ENCODE assay signal across 10 mouse cellular contexts in the genomic region with DNA sequence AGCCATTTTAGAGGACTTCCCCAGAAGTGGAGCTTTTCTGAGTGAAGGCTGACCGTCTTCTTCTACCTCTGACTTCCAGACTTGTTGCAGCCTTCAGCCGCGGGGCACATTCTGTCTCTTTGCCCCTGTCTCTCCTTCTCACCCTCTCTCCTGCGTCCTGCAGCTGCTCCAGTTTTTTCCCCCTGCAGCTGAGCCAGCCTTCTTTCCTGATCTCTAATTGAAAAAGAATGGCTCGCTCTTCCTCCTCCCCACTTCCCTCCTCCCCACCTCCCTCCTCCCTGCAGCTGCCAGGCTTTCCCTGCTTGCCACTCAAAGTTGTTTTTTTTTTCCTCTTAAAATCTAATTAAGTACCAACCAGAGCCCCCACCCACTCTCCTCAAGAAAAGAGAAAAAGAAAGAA. TPM values are rescaled to one million over a fixed set of nuclear protein-coding genes. Genes with fewer than 3 reads are reported as not detected.
DNase-seq lines count a peak whose midpoint lies in the region; ATAC-seq lines count a peak whose summit lies in the region.
"Had no signal": no experiment of that assay in that cellular context is flagged by ENCODE, and none has a peak within 500 bp of the region (broad histone marks: within the 10 kb centered on the region; RNA-seq: fewer than 3 reads in every experiment).

No protein-coding gene starts in this region.

- H3K4me1 ChIP-seq in erythroblast, embryonic 14.5 days (ENCODE audit: control insufficient read depth): peaks cover 70% of the 10 kb centered on the region
- H3K4me1 ChIP-seq in lung, embryonic 16.5 days (replicated peaks; ENCODE audit: control insufficient read depth, insufficient read depth, low read length): peaks cover 14% of the 10 kb centered on the region; the same call in 1 of the 2 replicates
- peaks cover 14% of the 10 kb centered on the region for H3K4me1 ChIP-seq in hindbrain, embryonic 16.5 days (ENCODE audit: control insufficient read depth, insufficient read depth, low read depth, low read length)
- H3K4me1 ChIP-seq in neural tube, embryonic 11.5 days (ENCODE audit: control insufficient read depth, insufficient read depth, low read length): peaks cover 16% of the 10 kb centered on the region

- no peak for ATAC-seq in erythroblast, adult 5-6 weeks (replicated peaks; ENCODE audit: low FRiP score, poor library complexity, severe bottlenecking)
- ATAC-seq in lung, embryonic 16.5 days (ENCODE audit: low read depth): no peak
- no peak for ATAC-seq in hindbrain, embryonic 16.5 days
- ATAC-seq in neural tube, embryonic 11.5 days (ENCODE audit: insufficient read depth, low FRiP score, low TSS enrichment): no peak

- no peak for DNase-seq in lung, postnatal 4 days
- peak; percentile 40 for DNase-seq in neural tube, embryonic 11.5 days (ENCODE audit: low spot score)
- DNase-seq in testis, postnatal 14 days (ENCODE audit: low spot score): no peak
- DNase-seq in cerebellum, postnatal 25 days: no peak
- DNase-seq: cerebellum, adult 9-10 months had no signal

- no peak overlapping the region for H3K27ac ChIP-seq in lung, embryonic 16.5 days (ENCODE audit: low read length)
- H3K27ac ChIP-seq in hindbrain, embryonic 16.5 days (ENCODE audit: low read depth, low read length): no peak overlapping the region
- H3K27ac ChIP-seq in neural tube, embryonic 11.5 days (ENCODE audit: low read depth, low read length): no peak overlapping the region
- H3K27ac ChIP-seq: hindbrain, embryonic 15.5 days had no signal

- H3K27me3 ChIP-seq in erythroblast, embryonic 14.5 days (ENCODE audit: control insufficient read depth): peaks cover 24% of the 10 kb centered on the region
- peaks cover 9% of the 10 kb centered on the region; the same call in 1 of the 2 replicates for H3K27me3 ChIP-seq in lung, embryonic 16.5 days (ENCODE audit: control insufficient read depth, insufficient read depth, low read depth, low read length)
- H3K27me3 ChIP-seq in hindbrain, embryonic 16.5 days (replicated peaks; ENCODE audit: control insufficient read depth, insufficient read depth, low read length): peaks cover 23% of the 10 kb centered on the region
- H3K27me3 ChIP-seq in neural tube, embryonic 11.5 days (ENCODE audit: control insufficient read depth, insufficient read depth, low read length): peaks cover 39% of the 10 kb centered on the region

- H3K9me3 ChIP-seq in erythroblast, embryonic 14.5 days (ENCODE audit: control insufficient read depth, low read length): no peaks in the 10 kb centered on the region
- H3K9me3 ChIP-seq in lung, embryonic 16.5 days (ENCODE audit: control insufficient read depth, low read length): no peaks in the 10 kb centered on the region
- no peaks in the 10 kb centered on the region for H3K9me3 ChIP-seq in hindbrain, embryonic 16.5 days (ENCODE audit: control insufficient read depth, low read length)
- H3K9me3 ChIP-seq in neural tube, embryonic 11.5 days (ENCODE audit: control insufficient read depth, low read length): no peaks in the 10 kb centered on the region
- H3K9me3 ChIP-seq: hindbrain, embryonic 15.5 days had no signal

- no peaks in the 10 kb centered on the region for H3K36me3 ChIP-seq in erythroblast, embryonic 14.5 days (ENCODE audit: control insufficient read depth)
- no peaks in the 10 kb centered on the region for H3K36me3 ChIP-seq in lung, embryonic 16.5 days (ENCODE audit: control insufficient read depth, insufficient read depth, low read length)
- H3K36me3 ChIP-seq in hindbrain, embryonic 16.5 days (ENCODE audit: control insufficient read depth, insufficient read depth, low read length): no peaks in the 10 kb centered on the region
- H3K36me3 ChIP-seq in neural tube, embryonic 11.5 days (ENCODE audit: control insufficient read depth, insufficient read depth, low read length): no peaks in the 10 kb centered on the region
- H3K36me3 ChIP-seq: hindbrain, embryonic 15.5 days had no signal

- H3K9ac ChIP-seq in lung, embryonic 16.5 days (ENCODE audit: low read length): 0 out of 2 replicates have a peak overlapping the region, but pooled peaks have one; percentile 22
- H3K9ac ChIP-seq in hindbrain, embryonic 16.5 days (ENCODE audit: low read depth, low read length): no peak overlapping the region
- no peak overlapping the region for H3K9ac ChIP-seq in neural tube, embryonic 11.5 days (ENCODE audit: low read length)
- H3K9ac ChIP-seq: hindbrain, embryonic 15.5 days had no signal

- 22% methylated on average over 5 of the region's 5 CpGs for WGBS in lung, embryonic 16.5 days
- 3% methylated on average over 5 of the region's 5 CpGs for WGBS in hindbrain, embryonic 16.5 days
- WGBS in neural tube, embryonic 11.5 days: 7% methylated on average over 5 of the region's 5 CpGs

- peak overlapping the region; percentile 35 for H3K4me3 ChIP-seq in erythroblast, embryonic 14.5 days (replicated peaks)
- H3K4me3 ChIP-seq in lung, embryonic 16.5 days (ENCODE audit: low read length): no peak overlapping the region
- H3K4me3 ChIP-seq in hindbrain, embryonic 16.5 days (ENCODE audit: low read length): no peak overlapping the region
- H3K4me3 ChIP-seq in neural tube, embryonic 11.5 days (ENCODE audit: low read depth, low read length): no peak overlapping the region; the same call in 1 of the 2 replicates
- H3K4me3 ChIP-seq: hindbrain, embryonic 15.5 days had no signal

- peak overlapping the region; percentile 40 for H3K4me2 ChIP-seq in lung, embryonic 16.5 days (ENCODE audit: low read depth, low read length)
- H3K4me2 ChIP-seq in hindbrain, embryonic 16.5 days (ENCODE audit: low read length): peak overlapping the region; percentile 22; the same call in 1 of the 2 replicates
- peak overlapping the region; percentile 12; the same call in 1 of the 2 replicates for H3K4me2 ChIP-seq in neural tube, embryonic 11.5 days (ENCODE audit: low read depth)

RNA-seq across cellular contexts. Expression of gene Gadd45g, which starts 4.3 kb away (rescaled TPM):
- 9.6 and 11.5 TPM in 2 replicates for polyA plus RNA-seq in erythroblast, embryonic 14.5 days (2012)
- total RNA-seq in erythroblast, adult 5-6 weeks (2015; ENCODE audit: low replicate concordance): not detected in 2 replicates
- 1.2 and 4.2 TPM in 2 replicates for total RNA-seq in erythroblast, adult 5-6 weeks (2017; ENCODE audit: low replicate concordance)
- 74.4 and 92.3 TPM in 2 replicates for polyA plus RNA-seq in lung, embryonic 16.5 days (2015; fragmentation: Nextera tagmentation; extraction: Ambion mirVana)
- polyA plus RNA-seq in hindbrain, embryonic 16.5 days (2015; fragmentation: Nextera tagmentation; extraction: Ambion mirVana): 46.4 and 52.2 TPM in 2 replicates
- polyA plus RNA-seq in neural tube, embryonic 11.5 days (2014; fragmentation: Nextera tagmentation; extraction: Ambion mirVana): 149 and 170 TPM in 2 replicates

RNA-seq across cellular contexts. Expression of gene Sema4d, which starts 48.6 kb away (rescaled TPM):
- polyA plus RNA-seq in erythroblast, embryonic 14.5 days (2012): 0.56 and 0.76 TPM in 2 replicates
- total RNA-seq in erythroblast, adult 5-6 weeks (2015; ENCODE audit: low replicate concordance): 14.8 and 18.8 TPM in 2 replicates
- total RNA-seq in erythroblast, adult 5-6 weeks (2017; ENCODE audit: low replicate concordance): 6.5 and 7.1 TPM in 2 replicates
- 9.0 and 9.8 TPM in 2 replicates for polyA plus RNA-seq in lung, embryonic 16.5 days (2015; fragmentation: Nextera tagmentation; extraction: Ambion mirVana)
- polyA plus RNA-seq in hindbrain, embryonic 16.5 days (2015; fragmentation: Nextera tagmentation; extraction: Ambion mirVana): 14.3 and 17.9 TPM in 2 replicates
- 6.7 and 7.4 TPM in 2 replicates for polyA plus RNA-seq in neural tube, embryonic 11.5 days (2014; fragmentation: Nextera tagmentation; extraction: Ambion mirVana)
